Mouse (Mus musculus) heart, adult 18-20 months (tissue): ENCODE results near the gene N4bp3. TPM values are rescaled to one million over a fixed set of nuclear protein-coding genes. Genes with fewer than 3 reads are reported as not detected.
"Not testable (repeated sequence)": the region's sequence is repeated elsewhere in the genome, so short reads cannot be mapped to it uniquely, and the experiment has no call there.

Experiments used
- DNase-seq, 2 experiments: peaks; one replicate each; pipeline ENCODE4 v3.0.0; 2021 to 2022; ENCODE audit warnings: mixed read lengths in 1 of 2
- total RNA-seq, 2 experiments: library from RNA; stranded (reverse); gene quantifications; 2 replicates each; pipeline ENCODE4 v1.2.3; 2021

Gene N4bp3
- total RNA-seq, 2 experiments from 2014 or later: 9.4 to 11.4 TPM

GRCm38 (mm10) chr11:51629651-51630314 is 20.9 kb downstream of the N4bp3 start:
- no peak for DNase-seq

- no peak for DNase-seq
These were observed 22.7 kb downstream of the N4bp3 start for GRCm38 (mm10) chr11:51627907-51628306.

- no peak for DNase-seq
These were observed 23.2 kb downstream of the N4bp3 start for GRCm38 (mm10) chr11:51627425-51627824.

GRCm38 (mm10) chr11:51625187-51625820 is 25.3 kb downstream of the N4bp3 start:
- no peak for DNase-seq

GRCm38 (mm10) chr11:51622971-51623491 is 27.6 kb downstream of the N4bp3 start:
- DNase-seq: no peak

- DNase-seq: no peak
These were observed 28.9 kb downstream of the N4bp3 start for GRCm38 (mm10) chr11:51621776-51622175.

GRCm38 (mm10) chr11:51620084-51620483 is 30.6 kb downstream of the N4bp3 start:
- DNase-seq: no peak

- peak; percentile 97 to 98 for DNase-seq
These were observed 31.1 kb downstream of the N4bp3 start, which contains the start of gene Nhp2 for GRCm38 (mm10) chr11:51619409-51620060. Gene Nhp2 (plus strand): TSS chr11:51619735.

GRCm38 (mm10) chr11:51618894-51619408 is 31.7 kb downstream of the N4bp3 start:
- no peak for DNase-seq

- peak; percentile 73 to 85 for DNase-seq
These were observed 32.9 kb downstream of the N4bp3 start for GRCm38 (mm10) chr11:51617693-51618092.

- DNase-seq: not testable (repeated sequence)
These were observed 34.5 kb downstream of the N4bp3 start for GRCm38 (mm10) chr11:51616113-51616512.

GRCm38 (mm10) chr11:51615601-51616000 is 35.0 kb downstream of the N4bp3 start:
- DNase-seq: peak; percentile 86 to 91

- DNase-seq: peak; percentile 40 to 55
These were observed 35.5 kb downstream of the N4bp3 start for GRCm38 (mm10) chr11:51615129-51615528.

GRCm38 (mm10) chr11:51614256-51614655 is 36.4 kb downstream of the N4bp3 start:
- no peak for DNase-seq

GRCm38 (mm10) chr11:51609940-51610339 is 40.7 kb downstream of the N4bp3 start:
- not testable (repeated sequence) for DNase-seq

GRCm38 (mm10) chr11:51609266-51609909 is 41.3 kb downstream of the N4bp3 start:
- no peak for DNase-seq

GRCm38 (mm10) chr11:51607096-51607738 is 43.4 kb downstream of the N4bp3 start:
- no peak for DNase-seq

- DNase-seq: peak; percentile 98 to 99
These were observed 44.1 kb downstream of the N4bp3 start, which contains the start of gene Hnrnpab for GRCm38 (mm10) chr11:51606447-51607095. Gene Hnrnpab (minus strand): TSS chr11:51606847.

GRCm38 (mm10) chr11:51605602-51606446 is 44.8 kb downstream of the N4bp3 start:
- DNase-seq: peak; percentile 90 to 95

GRCm38 (mm10) chr11:51602253-51602652 is 48.4 kb downstream of the N4bp3 start:
- no peak for DNase-seq
